Mouse (Mus musculus): ENCODE results near the gene Rassf2.
A peak's percentile ranks its signal among the peaks of the same experiment; 100 is the strongest.

Gene Rassf2

DNA sequence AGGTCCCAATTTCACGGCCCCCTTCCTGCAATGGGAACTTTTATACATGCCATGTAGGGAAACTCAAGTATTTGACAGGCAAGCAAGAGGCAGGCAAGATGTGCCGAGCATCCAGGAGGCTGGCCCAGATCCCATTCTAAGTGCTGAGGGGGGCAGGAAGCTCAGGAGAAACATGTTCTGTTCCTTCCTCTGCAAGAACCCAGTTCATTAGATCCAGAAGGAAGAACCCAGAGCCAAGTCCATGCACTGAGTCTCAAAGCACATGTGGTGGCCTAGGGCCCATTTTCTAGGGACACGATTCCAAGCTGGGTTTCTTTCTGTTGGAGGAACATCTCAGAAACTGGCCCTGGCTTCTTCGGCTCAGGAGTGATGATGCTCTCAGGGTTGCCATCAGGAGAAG is 24.6 kb downstream of the Rassf2 start:
- DNase-seq (ENCODE audit: low read depth, low spot score), result no peak

DNA sequence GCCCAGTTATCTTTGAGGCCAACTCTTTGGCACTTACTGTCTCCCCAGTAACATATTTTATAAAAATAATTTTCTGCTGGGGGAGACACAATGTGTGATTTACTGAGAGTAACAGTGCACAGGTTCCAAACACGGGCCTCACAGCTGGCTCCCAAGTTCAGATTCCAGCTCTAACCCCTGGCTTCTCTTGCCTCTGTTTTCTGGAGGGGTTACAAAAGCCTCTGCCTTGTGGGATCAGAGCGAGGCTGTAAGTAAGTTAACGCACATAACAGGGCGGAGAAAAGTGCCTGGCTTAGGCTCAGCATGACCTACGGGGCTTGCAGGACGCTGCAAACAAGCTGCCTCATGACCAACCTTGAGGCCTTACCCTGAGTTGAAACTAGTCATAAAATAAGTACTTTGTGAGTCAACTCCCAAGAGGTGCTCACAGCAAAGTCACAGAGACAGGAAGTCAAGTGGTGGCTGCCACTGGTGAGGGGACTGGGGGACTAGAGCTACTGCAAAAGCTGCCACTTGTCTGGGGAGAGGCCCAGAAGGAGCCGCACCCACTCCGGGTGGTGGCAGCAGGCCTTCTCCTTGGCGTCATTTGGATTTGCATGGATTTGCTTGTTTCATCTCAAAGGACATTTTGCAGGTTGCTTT is 25.4 kb downstream of the Rassf2 start:
- DNase-seq (ENCODE audit: low read depth, low spot score), result no peak

DNA sequence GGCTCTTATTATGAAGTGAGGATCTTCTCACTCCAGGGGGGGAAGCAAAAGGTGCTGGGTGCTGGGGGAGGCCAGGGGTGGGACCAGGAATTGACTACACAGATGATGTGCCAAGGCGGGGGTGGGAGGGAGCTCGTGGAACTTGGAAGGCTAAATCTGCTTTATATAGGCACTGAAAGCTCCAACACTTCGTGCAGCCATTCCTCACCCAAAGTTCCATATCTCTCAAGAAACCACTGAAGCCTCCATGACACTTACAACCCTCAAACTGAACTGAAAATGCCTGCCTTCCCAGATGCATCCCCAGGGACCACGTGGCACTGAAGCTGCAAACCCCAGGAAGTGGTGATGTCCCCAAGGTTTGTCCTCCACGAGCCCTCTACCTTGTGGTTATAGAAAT is 26.1 kb downstream of the Rassf2 start:
- peak; percentile 38 for DNase-seq (ENCODE audit: low read depth, low spot score)

DNA sequence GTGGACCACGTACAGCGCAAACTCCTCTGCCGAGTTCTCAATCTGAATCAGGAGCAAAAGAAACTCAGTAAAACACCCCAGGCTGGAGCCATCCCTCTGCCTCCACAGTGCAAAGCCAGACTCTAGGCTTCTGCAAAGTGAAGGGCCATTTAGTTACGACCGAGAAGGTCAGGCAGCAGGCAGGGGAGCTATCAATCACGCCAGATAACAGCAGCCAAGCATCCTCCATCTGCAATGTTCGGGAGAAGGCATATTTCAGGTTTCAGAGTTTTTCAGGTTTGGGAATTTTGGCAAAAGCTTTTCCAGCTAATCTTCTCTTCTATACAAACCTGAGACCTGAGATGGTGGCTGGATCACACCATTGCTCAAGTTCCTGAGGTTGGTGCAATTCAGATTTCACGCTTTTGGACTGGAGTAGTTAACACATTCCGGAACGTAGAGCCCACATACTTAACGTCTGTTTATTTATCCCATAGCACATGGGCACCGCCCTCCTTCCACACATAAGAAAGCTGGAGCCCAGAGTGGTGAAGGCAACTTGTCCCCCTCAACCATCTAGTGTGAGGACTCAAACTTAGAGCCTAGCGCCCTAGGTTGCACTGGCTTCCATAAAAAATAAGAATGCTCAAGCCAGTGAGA is 28.2 kb downstream of the Rassf2 start:
- DNase-seq (ENCODE audit: low read depth, low spot score), result no peak

DNA sequence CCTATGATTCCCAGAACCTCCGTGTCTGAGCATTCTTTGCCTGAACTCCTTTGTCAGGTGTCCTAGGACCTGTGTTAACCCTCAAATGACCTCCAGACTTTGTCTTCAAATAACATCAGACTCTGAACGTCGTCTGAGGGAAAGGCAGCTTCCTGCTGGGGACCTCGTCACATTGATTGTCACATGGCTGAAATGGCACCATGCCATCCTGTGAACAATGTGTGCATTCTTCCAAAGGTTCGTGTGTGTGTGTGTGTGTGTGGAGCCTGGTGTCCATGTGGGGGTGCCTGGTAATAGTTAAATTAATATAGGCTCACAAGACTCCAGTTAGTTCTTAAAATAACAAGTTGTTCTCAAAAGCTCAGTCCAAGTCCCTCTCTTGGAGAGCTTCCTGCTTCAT is 32.7 kb downstream of the Rassf2 start:
- peak; percentile 33 for DNase-seq (ENCODE audit: low read depth, low spot score)

DNA sequence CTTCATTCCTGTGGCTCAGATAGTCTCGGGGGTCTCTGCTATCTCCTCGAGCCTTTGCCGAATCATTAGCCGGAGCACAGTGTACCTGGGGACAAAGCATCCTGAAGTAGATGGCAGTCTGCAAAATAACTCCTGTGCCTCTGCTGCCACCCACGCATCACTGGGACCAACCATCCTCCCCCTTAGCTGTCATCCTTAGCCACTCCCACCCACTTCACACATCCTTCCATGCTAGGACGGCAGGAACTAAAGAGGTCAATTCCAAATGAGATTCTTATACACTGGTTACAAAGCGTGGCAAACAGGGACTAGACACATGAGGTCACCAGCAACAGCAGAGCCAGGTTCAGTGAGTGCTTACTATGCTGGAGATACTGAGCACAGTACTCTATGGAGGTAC is 33.7 kb downstream of the Rassf2 start:
- peak; percentile 49 for DNase-seq (ENCODE audit: low read depth, low spot score)

DNA sequence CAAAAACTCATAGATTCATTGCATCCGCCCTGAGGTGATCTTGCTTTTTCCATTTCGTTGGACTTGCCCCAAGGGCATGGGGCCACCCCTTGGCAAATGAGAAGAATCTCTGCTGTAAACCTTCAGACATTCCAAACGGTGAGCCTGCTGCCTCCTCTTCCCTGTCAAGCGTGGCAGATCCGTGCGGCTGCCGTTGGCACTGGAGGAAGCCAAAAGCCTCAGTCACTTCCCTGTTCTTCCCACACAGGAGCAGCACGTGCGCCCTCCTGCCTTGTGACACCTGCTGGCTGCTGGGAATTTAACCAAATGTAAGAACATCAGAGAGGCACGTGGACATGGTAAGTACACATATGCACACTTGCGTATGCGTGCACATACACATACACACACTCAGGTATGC is 34.3 kb downstream of the Rassf2 start:
- DNase-seq (ENCODE audit: low read depth, low spot score), result peak; percentile 57

DNA sequence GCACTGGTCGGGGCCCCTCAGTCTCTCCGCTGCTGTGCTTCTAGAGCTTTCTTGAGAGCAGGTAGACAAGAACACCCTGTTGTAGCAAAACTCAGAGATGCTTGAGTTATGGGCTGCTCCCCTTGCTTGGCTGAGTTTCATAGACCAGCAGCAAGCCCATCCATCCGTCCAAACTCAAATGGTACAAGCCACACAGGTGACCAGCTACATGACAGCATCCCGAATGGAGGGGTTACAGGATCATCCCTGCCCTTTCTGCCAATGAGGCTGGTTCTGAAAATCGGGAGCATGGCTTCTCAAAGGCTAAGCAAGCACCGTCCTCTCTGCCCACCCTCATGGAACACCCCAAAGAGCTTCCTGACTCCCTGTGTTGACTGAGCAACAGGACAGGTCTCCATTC is 35.1 kb downstream of the Rassf2 start:
- DNase-seq (ENCODE audit: low read depth, low spot score), result no peak

DNA sequence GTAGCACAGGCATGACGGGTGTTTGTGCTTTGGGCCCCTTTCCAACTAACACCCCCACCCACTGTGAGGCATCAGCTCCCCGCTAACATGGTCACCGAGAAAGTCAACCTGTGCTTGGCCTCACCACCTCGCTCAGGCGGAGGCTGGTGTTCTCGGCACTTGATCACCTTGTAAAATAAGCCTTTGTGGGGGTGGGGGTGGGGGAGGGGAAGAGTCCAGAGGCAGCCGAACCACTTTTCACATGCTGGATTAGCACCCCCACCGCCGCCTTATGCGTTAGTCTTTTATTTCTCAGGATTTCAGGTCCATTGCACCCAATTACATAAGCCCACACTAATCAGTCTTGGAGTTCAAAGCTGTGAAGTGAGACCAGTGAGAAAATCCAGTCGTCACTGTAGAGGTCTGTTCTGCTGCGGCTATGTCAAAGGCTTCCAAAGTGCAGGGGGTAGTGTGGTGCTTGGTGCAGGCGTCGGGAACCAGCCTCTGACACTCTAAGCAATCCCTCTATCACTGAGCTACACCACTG is 36.4 kb downstream of the Rassf2 start:
- no peak for DNase-seq (ENCODE audit: low read depth, low spot score)

DNA sequence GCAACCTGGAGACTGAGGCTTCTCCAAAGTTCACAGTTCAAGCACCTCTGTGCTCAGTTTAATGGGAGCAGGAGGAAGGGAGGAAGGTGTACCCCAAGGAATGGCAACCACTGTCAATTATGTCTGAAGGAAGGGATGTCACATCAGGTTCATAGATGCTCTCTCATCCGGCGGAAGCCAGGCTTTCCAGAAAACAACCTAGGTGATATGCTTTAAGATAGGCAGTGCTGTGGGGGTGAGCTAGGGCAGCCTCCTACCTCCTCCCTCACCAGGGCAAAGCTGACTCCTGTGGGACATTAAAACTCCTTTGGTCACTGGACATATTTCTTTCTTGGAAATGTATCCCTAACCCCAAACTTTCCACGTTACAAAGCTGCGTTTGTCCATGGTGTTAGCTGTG is 36.9 kb downstream of the Rassf2 start:
- no peak for DNase-seq (ENCODE audit: low read depth, low spot score)

DNA sequence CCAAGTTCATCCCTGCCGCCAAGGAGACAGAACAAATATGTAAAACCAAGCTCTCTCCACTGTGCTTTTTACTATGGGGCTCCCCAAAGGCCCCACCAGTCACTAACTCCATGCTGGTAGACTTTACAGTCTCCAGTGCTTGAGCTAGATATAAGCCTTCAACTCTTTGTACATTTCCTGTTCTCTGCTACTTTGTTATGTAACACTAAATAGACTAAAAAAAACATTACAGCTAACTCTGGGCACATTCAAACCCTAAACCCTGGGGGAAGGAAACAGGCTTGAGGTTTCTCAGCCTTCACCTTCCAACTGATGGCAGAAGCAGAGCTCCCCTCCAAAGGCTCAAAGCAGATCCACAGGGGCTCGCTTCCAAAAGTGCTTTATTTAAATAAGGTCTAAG is 37.6 kb downstream of the Rassf2 start:
- DNase-seq (ENCODE audit: low read depth, low spot score), result peak; percentile 41

DNA sequence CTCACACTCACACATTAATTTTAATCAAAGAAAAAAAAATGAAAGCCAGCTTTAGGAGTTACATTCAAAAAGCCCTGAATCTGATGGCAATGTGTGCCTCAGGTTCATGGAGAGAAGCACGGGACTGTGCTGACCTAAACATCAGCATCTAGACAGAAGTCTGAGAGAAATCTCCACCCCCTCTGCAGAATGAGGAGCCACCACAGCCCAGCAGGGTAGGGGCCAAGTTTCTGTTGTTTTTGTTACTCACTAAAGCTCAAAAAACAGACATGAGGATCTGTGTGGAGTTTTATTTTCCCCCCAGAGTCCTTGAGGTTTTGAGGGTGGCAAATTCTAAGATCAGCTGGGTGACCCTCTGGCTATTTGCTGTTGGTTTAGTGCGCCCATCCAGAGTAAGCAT is 41.5 kb downstream of the Rassf2 start:
- no peak for DNase-seq (ENCODE audit: low read depth, low spot score)

DNA sequence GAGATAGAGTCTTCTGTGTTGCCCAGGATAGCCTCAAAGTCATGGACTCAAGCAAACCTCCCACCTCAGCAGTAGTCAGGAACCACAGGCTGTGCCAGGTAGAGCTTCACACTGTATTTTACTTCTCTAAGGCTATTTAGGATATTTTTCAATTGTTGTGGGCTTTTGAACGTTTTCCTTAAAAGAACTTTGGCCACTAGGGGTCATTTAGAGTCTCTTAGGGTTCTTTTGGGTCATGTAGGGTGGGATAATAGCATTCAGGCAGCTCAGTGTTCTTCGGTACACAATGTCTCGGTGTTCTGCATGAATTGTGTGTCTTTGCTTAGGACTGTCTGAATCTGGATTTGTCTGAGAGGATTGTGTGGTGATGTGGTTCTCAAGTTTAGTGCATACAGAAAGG is 42.1 kb downstream of the Rassf2 start:
- no peak for DNase-seq (ENCODE audit: low read depth, low spot score)

DNA sequence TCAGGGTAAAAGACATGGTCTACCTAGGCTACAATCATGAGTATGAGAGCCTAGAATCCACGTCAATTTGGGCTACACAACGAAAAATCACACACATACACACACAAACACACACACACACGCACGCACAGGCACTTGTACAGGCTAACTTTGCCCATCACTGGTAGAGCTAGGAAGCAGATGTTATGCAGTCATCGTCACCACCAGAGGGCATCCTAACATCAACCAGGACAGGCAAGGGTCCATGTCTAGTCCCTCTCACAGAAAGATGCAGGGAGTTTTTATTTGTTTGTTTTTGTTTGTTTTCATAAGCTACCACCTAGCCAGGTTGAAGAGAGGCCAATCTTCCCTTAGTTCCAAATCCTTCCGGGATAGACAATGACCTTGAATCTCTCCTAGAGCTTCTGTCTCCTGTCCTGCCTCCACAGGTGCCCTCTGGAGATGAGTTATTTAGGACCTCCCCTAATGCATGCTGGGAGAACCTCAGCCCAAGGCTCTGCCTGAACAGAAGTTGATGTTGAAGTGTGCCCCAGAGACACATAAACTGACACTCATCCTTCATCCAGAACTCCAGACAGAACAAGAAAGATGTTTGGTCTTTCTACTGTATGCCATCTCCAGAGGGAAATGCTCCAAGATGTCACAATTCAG is 47.4 kb downstream of the Rassf2 start:
- peak; percentile 49 for DNase-seq (ENCODE audit: low read depth, low spot score)

DNA sequence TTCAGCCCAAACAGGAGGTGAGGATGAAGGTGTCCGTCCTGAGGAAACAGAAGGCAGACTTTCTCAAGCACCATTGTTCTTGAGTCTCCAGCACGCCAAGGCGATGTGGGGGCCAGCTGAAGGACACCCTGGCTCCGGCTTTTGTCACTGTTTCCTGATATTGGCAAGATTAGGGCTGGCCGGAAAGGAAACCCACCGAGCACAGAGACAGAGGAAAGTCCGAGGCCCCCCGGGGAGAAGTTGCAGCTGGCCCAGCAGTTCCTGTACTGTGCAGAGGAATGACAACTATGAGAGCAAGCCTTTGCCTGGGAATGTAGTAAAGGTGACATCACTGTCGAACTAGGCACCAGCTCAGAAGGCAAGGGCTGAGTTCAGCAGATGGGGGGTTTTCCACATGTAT is 49.2 kb downstream of the Rassf2 start:
- no peak for DNase-seq (ENCODE audit: low read depth, low spot score)

DNA sequence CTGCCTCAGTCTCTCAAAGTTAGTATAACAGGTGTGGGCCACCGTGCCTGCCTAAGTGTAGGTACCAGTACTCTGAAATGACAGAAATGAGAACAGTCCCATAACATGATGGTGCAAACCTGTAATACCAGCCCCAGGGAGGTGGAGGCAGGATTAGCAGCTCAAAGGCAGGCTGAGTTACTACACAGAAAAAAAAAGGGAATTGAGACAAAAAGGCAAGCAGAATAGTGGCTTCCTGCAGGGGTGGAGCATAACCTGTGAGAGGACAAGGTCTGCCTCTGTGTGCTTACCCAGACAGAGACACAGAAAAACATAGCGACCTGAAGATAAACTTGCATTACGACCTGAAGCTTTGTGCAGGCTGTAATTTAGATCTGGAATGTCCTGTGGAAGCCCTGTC is 53.4 kb downstream of the Rassf2 start:
- no peak for DNase-seq (ENCODE audit: low read depth, low spot score)

DNA sequence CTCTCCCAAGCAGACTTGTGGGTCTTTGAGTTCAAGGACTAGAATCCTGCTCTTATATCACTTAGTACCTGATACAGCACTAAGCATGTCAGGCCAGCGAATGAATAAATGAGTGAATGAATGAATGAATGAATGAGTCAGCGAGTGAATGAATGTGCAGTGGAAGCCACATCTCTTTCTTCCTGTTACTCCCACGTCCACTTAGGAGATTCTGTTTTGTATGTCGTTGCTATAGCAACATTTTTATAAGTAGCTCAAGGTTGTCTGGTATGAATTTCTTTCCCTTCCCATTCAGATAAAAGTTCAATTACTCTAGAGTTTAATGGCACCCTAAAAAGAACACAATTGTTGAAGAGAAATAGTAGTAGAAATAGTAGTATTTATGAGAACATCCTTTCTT is 59.0 kb downstream of the Rassf2 start:
- peak; percentile 60 for DNase-seq (ENCODE audit: low read depth, low spot score)

DNA sequence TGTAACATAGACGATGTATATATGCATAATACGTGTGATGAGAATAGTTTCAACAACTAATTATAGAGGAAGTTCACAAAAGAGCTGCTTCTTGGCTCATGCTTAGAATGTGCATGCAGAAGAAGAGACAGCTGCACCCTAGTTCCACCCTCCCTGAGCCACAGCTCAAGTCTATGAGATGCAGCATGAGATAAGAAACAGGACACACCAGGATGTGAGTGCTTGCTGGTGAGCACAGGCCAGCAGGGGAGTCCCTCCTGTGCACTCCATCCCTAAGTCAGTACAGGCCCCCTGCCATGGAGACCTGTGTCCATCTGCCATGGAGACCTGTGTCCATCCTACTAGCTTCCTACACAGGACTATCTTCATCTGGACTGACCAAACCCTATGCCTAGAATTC is 59.5 kb downstream of the Rassf2 start:
- DNase-seq (ENCODE audit: low read depth, low spot score), result no peak

DNA sequence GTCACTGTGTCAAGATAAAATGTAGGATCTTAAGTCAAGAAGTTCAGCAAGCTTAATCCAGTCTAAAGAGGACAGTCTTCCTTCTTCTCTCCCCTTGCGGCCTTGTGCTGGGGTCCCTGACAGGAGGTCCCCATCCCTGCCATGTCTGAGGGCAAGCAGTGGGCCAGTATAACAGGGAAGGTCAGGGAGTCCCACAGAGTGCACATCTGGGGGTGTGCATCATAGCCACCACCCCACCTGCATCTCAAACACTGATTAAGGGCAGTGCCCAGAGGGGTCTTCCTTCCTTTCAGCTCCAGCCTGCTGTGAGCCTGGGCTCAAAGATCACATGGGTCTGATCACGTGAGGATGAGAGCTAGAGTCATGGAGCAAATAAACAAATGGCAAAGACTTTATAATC is 68.4 kb downstream of the Rassf2 start:
- DNase-seq (ENCODE audit: low read depth, low spot score), result no peak

DNA sequence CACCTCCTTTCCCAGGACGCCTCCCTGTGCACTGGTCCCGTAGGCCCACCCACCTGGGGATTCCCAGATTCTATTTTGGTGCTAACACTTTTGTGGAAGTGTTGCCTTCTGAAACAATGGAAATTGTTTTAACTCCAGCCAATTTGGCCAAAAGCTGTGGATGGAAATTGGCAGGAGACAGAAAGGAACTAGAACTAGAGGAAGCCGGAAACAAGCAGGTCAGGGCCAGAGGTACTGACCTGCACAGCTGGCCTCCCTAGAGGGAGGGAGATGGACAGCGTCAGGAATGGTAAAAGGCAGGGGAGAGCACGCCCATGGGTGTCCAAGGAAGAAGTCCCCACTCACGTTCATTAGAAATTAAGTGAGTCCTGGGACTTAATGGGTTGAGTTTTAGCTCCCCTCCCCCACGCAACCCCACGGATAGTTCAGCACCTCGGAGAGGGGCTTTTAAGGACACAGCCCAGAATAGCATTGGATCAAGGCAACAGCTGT is 72.3 kb downstream of the Rassf2 start:
- no peak for DNase-seq (ENCODE audit: low read depth, low spot score)

DNA sequence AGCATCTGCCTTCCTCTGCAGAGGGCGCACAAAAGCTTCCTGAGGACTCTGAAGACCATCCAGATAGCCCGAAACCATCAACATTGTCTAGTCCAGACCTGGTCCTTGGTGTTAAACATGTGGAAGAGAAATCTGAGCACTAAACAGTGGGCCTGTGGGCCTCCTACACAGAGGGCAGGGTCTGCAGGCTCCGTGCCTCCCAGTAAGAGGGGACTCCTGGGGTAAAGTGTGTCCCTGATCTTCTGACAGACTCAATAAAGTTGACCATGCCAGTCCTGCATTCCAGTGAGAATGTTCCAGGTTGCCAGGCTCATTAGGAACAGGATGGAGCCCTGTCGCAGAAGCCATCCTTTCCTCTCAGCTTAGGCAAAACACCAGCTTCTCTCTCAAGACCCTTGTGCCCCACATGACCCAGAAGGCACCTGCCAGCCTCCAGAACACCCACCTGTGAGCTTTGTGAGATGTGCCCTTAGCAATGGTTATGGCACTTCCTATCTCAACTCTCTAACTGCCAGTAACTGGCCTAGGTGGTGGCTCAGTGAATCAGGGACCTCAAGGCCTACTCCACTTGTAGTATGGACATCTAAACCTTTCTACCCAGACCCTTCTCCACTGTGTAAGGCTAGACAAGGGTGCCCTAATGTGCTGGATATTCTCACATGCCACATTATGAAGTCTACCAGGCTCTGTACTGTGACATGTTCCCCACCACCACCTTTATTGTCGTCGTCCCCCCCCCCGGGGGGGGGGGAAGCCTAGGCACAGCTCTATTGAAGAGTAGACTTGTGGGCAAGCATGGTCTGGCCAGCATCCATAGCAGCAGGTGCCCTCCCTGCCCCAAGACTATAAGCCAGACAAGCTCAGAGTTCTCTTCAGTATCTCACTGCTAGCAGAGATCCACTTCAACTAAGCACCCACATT is 73.5 kb downstream of the Rassf2 start:
- no peak for DNase-seq (ENCODE audit: low read depth, low spot score)

DNA sequence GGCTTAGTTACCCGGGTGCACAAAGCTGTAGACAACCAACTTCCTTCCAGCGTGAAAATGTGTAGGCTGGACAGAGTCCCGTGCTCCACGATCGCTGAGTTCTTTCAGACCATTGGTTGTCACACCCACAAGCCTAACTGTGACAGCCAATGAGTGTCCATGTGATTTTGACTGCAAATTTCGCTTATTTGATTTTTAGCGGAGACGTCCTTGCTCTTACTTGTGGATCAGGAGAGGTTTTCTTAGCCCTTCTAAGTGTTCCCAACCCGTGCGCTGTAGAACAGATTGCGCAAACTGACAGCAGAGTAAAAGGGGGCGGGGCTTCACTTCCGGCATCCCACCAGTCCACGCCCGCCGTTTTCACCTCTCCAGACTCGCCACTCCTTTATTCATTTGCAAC is 74.8 kb downstream of the Rassf2 start:
- no peak for DNase-seq (ENCODE audit: low read depth, low spot score)

All from telencephalon, adult 2 months (tissue).